Mouse (Mus musculus): ENCODE data around the gene Crybb3. TPM values are rescaled to one million over a fixed set of nuclear protein-coding genes. Genes with fewer than 3 reads are reported as not detected.

Gene Crybb3
- total RNA-seq, 2 experiments from 2014 or later = 2.2 to 2.9 TPM

DNA sequence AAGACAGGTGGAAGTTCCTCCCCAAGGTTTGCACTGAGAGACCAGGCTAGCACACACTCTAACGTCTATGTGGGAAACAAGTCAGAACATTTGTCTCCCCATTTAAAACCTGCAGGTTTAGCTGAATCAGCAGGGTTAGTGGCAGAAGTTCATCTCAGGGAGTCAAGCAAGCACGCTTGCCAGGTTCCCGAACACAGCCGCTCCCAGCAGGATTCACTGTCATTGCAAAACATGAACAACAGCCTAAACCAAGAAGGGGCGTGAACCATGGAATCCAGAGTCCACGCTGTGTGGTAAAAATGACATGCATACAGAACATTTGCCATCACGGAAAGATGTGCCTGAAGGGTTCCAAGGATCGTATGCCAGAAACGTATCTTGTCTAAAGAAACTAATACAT, 23.7 kb upstream of the Crybb3 start:
- no peak for DNase-seq (ENCODE audit: low spot score in 2 of 2)

DNA sequence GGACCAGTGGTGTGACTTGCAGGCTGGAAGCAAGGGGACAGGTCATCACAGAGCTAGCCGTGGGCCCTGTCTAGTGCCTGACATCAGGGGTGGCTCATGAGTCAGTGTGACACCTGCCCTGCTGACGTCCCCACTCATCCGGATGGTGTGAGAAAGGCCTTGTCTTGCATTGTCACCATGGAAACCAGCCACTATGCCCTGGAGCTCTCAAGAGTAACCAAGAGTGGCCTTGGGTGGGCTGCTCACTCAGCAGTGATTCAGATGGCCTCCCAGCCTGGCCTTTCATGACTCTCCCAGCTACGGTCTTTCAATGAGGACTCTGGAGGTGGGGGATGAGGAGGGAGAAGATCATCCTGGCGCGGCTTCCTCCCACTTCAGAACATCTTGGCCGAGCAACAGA, 21.1 kb upstream of the Crybb3 start:
- DNase-seq (ENCODE audit: low spot score in 2 of 2) = no peak

- DNase-seq (ENCODE audit: low spot score in 2 of 2) = no peak
These were observed 20.1 kb upstream of the Crybb3 start for GRCm38 (mm10) chr5:113101457-113101856.

DNA sequence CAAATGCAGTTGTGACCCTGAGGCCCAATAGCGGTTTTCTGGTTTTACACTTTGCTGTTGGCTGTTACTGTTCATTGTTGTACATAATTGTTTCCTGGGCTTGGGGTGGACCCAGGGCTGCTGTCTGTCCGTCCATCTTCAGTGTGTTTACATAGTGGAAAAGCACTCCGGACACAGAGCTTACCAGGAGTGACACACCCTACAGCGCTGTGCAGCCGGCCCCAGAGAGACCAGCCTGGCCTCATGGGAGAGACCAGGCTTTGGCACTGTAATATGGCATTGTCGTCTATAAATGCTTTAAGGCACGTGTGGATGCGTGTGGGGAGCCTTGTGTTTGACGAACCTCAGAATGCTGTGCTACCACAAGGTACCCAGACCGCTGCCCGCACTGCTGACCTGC, 19.0 kb upstream of the Crybb3 start:
- no peak for DNase-seq (ENCODE audit: low spot score in 2 of 2)

- DNase-seq (ENCODE audit: low spot score in 2 of 2) = peak; percentile 97 to 98
These were observed 18.2 kb upstream of the Crybb3 start for GRCm38 (mm10) chr5:113099546-113099945.

GRCm38 (mm10) chr5:113097551-113097950, 16.2 kb upstream of the Crybb3 start:
- no peak for DNase-seq (ENCODE audit: low spot score in 2 of 2)

DNA sequence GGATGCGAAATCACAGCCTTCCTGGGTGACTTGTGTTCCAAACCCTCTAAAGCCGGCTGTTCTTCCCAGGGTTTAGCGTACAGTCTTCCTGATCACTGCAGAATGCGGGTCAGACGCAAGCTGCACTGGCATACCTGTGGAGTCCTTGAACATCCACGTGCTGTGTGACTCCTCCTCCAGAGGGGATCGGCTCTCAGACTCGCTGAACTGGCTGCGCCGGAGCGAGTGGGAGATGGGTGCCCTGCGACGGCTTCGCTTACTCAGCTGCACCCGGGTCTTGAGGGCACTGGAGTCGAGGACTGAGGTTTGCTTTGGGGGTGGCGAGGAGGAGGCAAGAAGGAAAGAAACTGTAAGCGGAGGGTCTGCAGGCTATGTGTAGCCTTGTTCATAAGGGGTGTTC, 14.1 kb upstream of the Crybb3 start:
- DNase-seq (ENCODE audit: low spot score in 2 of 2) = no peak

- DNase-seq (ENCODE audit: low spot score in 2 of 2) = no peak
These were observed 11.0 kb upstream of the Crybb3 start for GRCm38 (mm10) chr5:113092406-113092805.

DNA sequence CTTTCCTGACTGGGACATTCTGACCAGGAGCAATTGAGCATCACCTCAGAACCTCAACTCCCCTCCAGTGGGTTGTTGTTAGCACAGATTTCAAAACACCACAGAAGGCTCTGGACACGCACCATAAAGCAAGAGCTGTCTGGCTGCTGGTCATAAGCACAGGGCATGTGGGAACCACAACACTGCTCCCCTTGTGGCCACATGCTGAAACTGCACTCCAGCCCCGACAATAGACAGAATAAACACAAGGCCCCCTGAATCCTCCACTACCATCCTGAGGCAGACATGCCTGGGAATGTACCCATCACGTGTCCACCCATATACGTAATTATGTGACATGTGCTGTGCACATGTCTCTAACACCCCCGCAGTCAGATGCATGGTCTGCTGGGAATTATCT, 9.8 kb upstream of the Crybb3 start:
- peak; percentile 74 for DNase-seq (ENCODE audit: low spot score in 2 of 2)

- no peak for DNase-seq (ENCODE audit: low spot score in 2 of 2)
These were observed 9.4 kb upstream of the Crybb3 start for GRCm38 (mm10) chr5:113090750-113091149.

- no peak for DNase-seq (ENCODE audit: low spot score in 2 of 2)
These were observed 8.8 kb upstream of the Crybb3 start for GRCm38 (mm10) chr5:113090077-113090690.

GRCm38 (mm10) chr5:113087465-113087864, 6.1 kb upstream of the Crybb3 start:
- no peak for DNase-seq (ENCODE audit: low spot score in 2 of 2)

DNA sequence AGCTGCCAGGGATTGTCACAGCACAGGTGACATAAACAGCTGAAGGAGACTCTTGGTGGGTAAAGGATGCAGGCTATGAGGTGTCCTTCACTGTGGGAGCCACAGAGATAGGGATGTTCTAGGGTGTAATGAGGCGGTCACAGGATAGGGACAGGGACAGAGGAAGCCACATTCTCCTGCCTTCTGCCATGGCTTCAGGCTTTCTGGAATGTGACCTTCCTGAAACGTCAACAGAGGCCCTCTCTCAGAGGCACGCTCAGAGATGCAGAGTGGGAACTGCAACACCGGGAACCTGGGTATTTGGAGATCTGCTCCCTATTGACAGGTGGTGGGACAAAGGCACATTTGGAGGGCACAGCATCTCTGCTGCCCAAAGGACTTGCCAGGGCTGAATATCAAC, 5.6 kb upstream of the Crybb3 start:
- no peak for DNase-seq (ENCODE audit: low spot score in 2 of 2)

DNA sequence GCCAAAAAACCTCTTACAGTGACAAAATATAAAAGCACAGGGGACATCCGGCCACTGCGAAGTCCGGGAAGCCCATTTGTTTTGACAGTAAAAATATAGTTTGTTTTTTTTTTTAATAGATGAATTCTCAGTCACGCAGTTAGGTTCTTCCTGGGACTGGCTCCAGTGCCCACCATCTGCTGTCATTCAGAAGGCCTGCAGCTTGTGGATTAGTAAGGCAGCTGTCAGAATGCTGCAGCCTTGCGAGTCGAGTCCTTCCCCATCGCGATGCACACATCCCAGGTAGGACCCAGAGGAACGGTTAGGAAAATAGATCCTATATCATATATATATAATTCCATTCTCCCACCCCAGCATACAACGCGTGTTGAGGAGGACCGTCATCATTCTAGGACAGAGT, 5.1 kb upstream of the Crybb3 start:
- DNase-seq (ENCODE audit: low spot score in 2 of 2) = peak; percentile 66 to 70

DNA sequence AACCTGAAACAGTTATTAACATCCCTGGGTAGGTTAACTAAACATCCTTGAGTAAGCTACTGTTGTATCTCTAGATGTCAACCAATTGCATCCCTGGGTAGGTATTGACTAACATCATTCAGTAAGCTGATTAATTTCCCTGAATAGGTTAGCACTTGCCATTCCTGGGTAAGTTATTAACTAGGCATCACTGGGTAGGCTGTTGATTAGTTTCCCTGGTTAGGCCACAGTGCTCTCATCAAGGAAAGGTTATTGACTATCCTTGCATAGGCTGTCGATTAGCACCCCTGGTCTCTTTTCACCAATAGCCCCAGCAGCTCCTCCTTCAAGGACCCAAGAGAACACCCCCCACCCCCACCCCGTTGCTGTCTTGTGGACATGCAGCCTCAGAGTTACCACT, 4.5 kb upstream of the Crybb3 start:
- peak in 1 of 2 experiments; percentile 2 for DNase-seq (ENCODE audit: low spot score in 2 of 2)

DNA sequence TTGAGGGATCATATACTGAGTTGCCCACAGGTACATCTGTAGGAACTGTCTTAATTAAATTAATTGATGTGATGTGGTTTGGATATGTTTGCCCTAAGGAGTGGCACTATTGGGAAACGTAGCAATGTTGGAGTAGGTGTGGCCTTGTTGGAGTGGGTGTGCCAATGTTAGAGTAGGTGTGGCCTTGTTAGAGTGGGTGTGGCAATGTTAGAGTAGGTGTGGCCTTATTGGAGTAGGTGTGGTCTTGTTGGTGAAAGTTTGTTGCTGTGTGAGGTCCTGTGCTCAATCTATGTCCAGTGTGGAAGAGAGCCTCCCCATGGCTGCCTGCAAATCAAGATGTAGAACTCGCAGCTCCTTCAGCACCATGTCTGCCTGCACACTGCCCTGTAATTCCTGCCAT, 2.9 kb upstream of the Crybb3 start:
- no peak for DNase-seq (ENCODE audit: low spot score in 2 of 2)

DNA sequence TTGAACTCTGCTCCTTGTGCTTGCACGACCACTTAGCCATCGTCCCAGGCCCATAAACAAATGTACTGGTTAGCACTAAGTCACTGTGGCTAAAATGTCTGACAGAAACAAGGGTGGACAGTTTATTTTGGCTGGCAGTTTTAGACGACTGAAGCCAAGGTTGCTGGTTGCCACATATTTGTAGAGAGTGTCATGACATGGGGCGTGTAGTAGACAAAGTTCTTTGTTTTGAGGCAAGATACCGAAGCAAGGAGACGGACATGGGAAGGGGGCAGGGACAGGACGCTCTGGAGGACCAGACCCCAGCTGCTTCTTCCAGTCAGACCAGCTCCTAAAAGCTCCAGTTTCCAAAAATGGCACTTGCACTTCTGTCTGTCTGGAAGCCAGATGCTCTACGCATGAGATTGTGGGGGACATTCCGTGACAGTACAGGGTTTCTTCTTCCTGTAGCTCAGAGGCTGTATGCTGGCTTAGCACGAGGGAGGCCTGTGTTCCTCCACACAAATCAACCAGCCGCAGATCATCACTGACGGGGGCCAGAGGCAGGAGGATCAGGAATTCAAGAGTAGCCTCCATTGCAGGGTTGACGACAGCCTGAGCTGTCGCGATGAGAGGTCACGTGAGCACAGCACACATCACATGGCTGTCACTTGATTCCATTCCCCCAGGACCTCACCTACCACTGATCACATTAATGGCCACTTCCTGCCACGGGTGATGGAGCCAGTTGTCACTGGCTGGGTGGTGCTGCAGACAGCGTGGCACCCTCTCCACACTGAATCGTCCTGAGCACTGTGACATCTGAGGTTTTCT, 1.2 kb upstream of the Crybb3 start:
- DNase-seq (ENCODE audit: low spot score in 2 of 2) = no peak

DNA sequence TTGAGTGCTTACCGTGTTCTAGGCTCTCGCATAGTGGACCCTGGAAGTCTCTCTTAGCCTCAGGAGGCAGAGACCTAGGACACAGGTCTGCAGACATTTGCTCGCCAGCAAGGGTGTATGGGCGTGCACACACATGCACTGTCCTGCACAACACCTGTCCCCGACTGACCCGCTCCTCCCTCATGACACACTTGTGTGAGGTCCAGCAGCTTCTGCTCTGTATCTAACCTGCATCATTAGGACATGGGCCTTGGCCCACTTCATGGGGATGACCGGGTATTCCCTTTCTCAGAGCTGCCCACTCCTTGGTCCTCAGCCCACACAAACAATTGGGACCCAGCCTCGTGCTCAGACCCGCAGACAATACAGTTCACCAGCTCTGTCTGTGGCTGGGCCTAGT, 364 bp downstream of the Crybb3 start:
- DNase-seq (ENCODE audit: low spot score in 2 of 2) = no peak

- peak; percentile 78 to 79 for DNase-seq (ENCODE audit: low spot score in 2 of 2)
These were observed 1.6 kb downstream of the Crybb3 start for GRCm38 (mm10) chr5:113079783-113080182.

GRCm38 (mm10) chr5:113078686-113079085, 2.7 kb downstream of the Crybb3 start:
- DNase-seq (ENCODE audit: low spot score in 2 of 2) = no peak

DNA sequence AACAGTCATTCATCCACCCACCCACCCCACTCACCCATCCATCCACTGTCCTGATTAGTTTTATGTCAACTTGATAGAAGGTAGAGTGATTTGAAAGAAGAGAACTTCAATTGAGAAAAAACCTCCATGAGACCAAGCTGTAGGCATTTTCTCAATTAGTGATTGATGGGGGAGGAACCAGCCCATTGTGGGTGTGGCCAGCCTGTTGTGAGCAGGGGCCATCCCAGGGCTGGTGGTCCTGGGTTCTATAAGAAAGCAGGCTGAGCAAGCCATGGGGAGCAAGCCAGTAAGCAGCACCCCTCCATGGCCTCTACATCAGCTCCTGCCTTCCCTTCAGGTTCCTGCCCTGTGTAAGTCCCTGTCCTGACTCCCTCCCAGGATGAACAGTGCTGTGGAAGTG, 11.4 kb downstream of the Crybb3 start, which contains the start of gene Crybb2:
Gene Crybb2, minus strand, starts transcription at position 101 of the 400 bp plus-strand sequence.
- DNase-seq (ENCODE audit: low spot score in 2 of 2) = no peak

- peak; percentile 94 to 96 for DNase-seq (ENCODE audit: low spot score in 2 of 2)
These were observed 27.1 kb downstream of the Crybb3 start for GRCm38 (mm10) chr5:113054308-113054707.
